Mouse (Mus musculus) intestine, embryonic 16.5 days (tissue): ENCODE data around the gene Pglyrp2. TPM values are rescaled to one million over a fixed set of nuclear protein-coding genes. Genes with fewer than 3 reads are reported as not detected.

Experiments
- ATAC-seq: fragments of 200-750 bp; cut with Nextera tagmentation; 2 replicates; pipeline ENCODE4 v1.8.0; 2017; ENCODE audit warnings: moderate TSS enrichment, moderate library complexity
- H3K27ac ChIP-seq: fragments of 300-500 bp; sonication (generic); 2 replicates; pipeline ENCODE4 v1.5.1; 2014; ENCODE audit warnings: mild to moderate bottlenecking, low read length
- H3K27me3 ChIP-seq: fragments of 300-500 bp; sonication (generic); replicated peaks from 2 replicates; pipeline ENCODE4 v1.6.1; 2014; ENCODE audit warnings: low read length, control low read depth, mixed read lengths; ENCODE audit not compliant: control insufficient read depth, insufficient read depth
- H3K36me3 ChIP-seq: fragments of 300-500 bp; sonication (generic); 2 replicates; pipeline ENCODE4 v1.6.1; 2014; ENCODE audit warnings: low read length, control low read depth; ENCODE audit not compliant: control insufficient read depth, insufficient read depth
- H3K4me1 ChIP-seq: fragments of 300-500 bp; sonication (generic); 2 replicates; pipeline ENCODE4 v1.6.1; 2014; ENCODE audit warnings: low read length, control low read depth, mixed read lengths; ENCODE audit not compliant: control insufficient read depth, insufficient read depth
- H3K4me2 ChIP-seq: fragments of 300-500 bp; sonication (generic); 2 replicates; pipeline ENCODE4 v1.6.1; 2014; ENCODE audit warnings: low read depth, low read length, control low read depth
- H3K4me3 ChIP-seq: fragments of 300-500 bp; sonication (generic); 2 replicates; pipeline ENCODE4 v1.5.1; 2014; ENCODE audit warnings: mild to moderate bottlenecking, low read length
- H3K9ac ChIP-seq: fragments of 300-500 bp; sonication (generic); 2 replicates; pipeline ENCODE4 v1.6.1; 2014; ENCODE audit warnings: low read depth, low read length
- H3K9me3 ChIP-seq: fragments of 300-500 bp; sonication (generic); 2 replicates; pipeline ENCODE4 v1.6.1; 2016; ENCODE audit warnings: low read length, control low read depth; ENCODE audit not compliant: control insufficient read depth
- WGBS: fragments of 180-500 bp; shearing (Covaris S2); extraction: QIAGEN DNeasy Blood & Tissue Kit; methylation state at CpG from one replicate; pipeline ENCODE4 v1.1.7; 2014; 5-methylcytosine and 5-hydroxymethylcytosine counted together
- polyA plus RNA-seq: library from polyadenylated mRNA; unstranded; fragments of >200 nt; fragmentation: Nextera tagmentation; extraction: Ambion mirVana; gene quantifications from 2 replicates; pipeline ENCODE4 v1.2.1, GENCODE M21; 2015

The Pglyrp2 gene
- polyA plus RNA-seq, 1 experiment from 2014 or later = 0.79 TPM

DNA sequence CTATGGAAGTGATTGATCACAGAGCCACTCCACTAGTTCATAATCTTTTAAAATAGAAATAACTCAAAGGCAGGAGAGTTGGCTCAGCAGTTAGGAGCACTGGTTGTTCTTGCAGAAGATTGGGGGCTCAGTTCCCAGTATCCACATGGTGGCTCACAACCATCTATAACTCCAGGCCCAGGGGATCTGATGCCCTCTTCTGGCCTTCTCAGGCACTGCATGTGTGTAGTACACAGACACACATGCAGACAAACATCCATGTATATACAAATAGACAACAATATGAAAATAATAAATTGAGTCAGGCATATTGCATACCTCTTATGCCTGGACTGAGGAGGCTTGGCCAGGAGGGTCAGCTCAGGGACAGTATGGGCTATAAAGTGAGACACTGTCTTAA is 23.2 kb upstream of the Pglyrp2 start:
- Histone ChIP-seq H3K4me2 (no peak overlapping the region), H3K4me1 (no peaks in the 10 kb centered on the region), H3K27ac (no peak overlapping the region), H3K9me3 (0 out of 2 replicates have a peak, but pooled peaks cover 3% of the 10 kb centered on the region), H3K27me3 (peaks cover 3% of the 10 kb centered on the region; the same call in 1 of the 2 replicates), H3K9ac (no peak overlapping the region), H3K4me3 (no peak overlapping the region), H3K36me3 (no peaks in the 10 kb centered on the region)
- no peak for ATAC-seq

DNA sequence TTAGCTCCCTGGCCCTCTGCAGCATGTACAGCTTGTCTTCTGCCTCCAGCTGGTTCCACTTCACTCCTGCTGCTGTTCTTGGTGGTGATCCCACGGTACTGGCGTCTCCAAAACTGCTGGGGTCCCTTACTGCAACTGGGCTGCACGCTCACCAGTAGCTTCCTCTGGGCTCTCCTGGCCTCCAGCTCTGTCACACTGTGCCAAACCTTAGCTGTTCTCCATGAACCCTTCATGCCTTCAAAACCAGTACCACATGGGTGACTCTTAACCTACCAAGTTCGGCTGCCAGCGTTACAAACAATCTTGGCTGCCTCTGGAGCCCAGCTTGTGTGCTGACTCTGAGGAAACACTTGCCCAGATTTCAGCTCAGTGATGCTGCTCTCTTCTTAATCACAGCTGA is 21.0 kb upstream of the Pglyrp2 start:
- Histone ChIP-seq H3K4me3 (no peak overlapping the region), H3K4me1 (no peaks in the 10 kb centered on the region), H3K9ac (no peak overlapping the region), H3K9me3 (0 out of 2 replicates have a peak, but pooled peaks cover 3% of the 10 kb centered on the region), H3K27ac (no peak overlapping the region), H3K27me3 (no peaks in the 10 kb centered on the region; the same call in 1 of the 2 replicates), H3K4me2 (no peak overlapping the region), H3K36me3 (no peaks in the 10 kb centered on the region)
- WGBS = 69% methylated on average over 5 of the region's 5 CpGs
- ATAC-seq = no peak

DNA sequence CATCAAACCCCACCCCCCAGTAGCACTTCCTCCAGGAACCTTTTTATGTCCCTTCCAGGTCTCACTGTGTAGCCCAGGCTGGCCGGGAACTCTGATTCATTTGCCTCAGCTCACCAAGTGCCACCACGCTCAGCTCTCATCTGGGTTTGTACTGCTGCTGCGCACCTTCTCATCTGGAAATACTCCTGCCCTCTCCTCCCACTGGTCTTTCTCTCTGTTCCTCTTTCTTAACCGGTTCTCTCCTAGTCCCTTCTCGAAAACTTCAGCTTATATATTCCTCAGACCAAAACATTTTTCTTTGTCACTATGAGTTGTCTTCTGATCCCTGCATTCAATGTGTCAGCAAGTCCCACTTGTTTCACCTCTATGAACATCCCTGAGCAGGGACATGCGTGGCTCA is 19.3 kb upstream of the Pglyrp2 start:
- Histone ChIP-seq H3K4me1 (no peaks in the 10 kb centered on the region), H3K36me3 (no peaks in the 10 kb centered on the region), H3K27ac (no peak overlapping the region), H3K9me3 (no peaks in the 10 kb centered on the region), H3K4me3 (no peak overlapping the region), H3K27me3 (no peaks in the 10 kb centered on the region; the same call in 1 of the 2 replicates), H3K4me2 (no peak overlapping the region), H3K9ac (no peak overlapping the region)
- no peak for ATAC-seq
- 79% methylated on average over 6 of the region's 6 CpGs for WGBS

DNA sequence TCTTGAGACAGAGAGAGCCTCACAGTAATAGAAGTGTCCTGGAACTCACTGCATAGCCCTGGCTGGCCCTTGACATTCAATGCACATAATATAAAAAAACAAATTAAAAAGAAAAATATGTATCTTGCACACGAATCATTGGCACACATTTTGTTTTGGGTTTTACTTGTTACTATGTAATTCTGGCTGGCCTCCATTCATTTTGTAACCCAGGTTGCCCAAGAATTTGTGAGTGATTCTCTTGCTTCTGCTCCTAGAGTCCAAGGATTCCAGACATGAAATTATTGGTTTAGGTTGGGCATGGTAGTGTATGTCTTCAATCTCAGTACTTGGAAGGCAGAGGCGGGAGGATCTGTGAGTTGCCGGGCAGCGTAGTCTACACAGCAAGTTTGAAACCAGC is 13.1 kb upstream of the Pglyrp2 start:
- no peaks in the 10 kb centered on the region for H3K36me3 ChIP-seq
- H3K4me3 ChIP-seq = no peak overlapping the region
- ATAC-seq = no peak
- H3K9me3 ChIP-seq = no peaks in the 10 kb centered on the region
- WGBS = 92% methylated on average over 4 of the region's 4 CpGs
- H3K27ac ChIP-seq = no peak overlapping the region
- H3K27me3 ChIP-seq = no peaks in the 10 kb centered on the region; the same call in 1 of the 2 replicates
- no peak overlapping the region for H3K4me2 ChIP-seq
- H3K4me1 ChIP-seq = no peaks in the 10 kb centered on the region
- no peak overlapping the region for H3K9ac ChIP-seq

DNA sequence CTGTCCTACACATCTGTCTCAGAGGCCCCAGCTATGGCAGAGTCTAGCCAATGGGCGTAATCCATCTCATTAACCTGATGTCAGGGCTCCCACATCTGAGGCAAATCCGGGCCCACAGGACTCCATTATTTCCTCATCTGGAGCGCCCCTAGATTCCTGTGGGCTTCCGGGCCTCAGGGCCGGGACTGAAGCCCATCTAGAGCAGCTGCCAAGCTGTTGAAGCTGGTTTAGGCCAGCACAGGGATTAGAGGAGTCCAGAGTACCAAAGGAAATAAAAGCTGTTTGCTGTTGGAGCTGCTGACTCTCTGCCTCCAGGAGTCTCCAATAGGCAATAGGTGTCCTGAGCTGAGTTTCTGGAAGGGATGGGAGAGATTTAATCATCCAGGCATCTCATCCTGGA is 11.2 kb upstream of the Pglyrp2 start:
- no peaks in the 10 kb centered on the region for H3K36me3 ChIP-seq
- H3K4me2 ChIP-seq = no peak overlapping the region
- H3K27ac ChIP-seq = no peak overlapping the region
- H3K9me3 ChIP-seq = no peaks in the 10 kb centered on the region
- ATAC-seq = no peak
- H3K4me1 ChIP-seq = no peaks in the 10 kb centered on the region
- H3K27me3 ChIP-seq = no peaks in the 10 kb centered on the region
- no peak overlapping the region for H3K4me3 ChIP-seq
- H3K9ac ChIP-seq = no peak overlapping the region
- WGBS = 66% methylated on average over 5 of the region's 5 CpGs

DNA sequence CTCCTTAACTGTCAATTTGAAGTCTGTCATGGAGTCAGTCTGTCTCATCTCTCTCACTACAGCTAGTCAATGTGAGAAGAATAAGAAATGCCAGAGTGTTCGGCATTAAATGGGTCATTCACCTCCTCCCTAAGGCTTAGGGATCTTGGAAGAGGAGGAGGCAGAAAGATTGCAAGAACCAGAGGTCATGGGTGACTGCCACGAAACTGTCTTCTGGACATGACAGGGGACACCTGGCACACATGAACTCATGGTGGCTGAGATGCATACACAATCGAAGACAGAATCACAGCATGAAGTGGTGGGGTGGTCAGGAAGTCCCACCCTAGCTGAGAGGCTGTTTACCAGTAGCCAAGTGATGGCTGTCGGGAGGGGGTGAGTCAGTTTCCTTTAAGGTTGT is 10.4 kb upstream of the Pglyrp2 start:
- 48% methylated on average over 4 of the region's 4 CpGs for WGBS
- H3K4me2 ChIP-seq = no peak overlapping the region

DNA sequence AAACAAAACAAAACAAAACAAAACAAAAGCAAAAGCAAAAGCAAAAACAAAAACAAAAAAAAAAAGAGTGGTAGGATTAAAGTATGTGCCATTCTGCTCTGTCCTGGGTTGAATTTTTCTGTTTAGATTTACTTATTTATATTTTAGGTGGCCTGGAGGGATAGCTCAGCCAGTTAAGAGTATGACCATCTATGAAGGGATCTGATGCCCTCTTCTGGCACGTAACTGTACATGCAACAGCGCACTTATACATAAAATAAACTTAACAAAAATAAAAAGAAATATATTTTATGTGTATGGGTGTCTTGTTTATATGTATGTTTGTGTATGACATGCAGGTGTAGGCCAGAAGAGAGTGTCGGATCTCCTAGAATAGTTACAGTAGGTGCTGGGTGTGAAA is 8.0 kb upstream of the Pglyrp2 start:
- H3K4me3 ChIP-seq = no peak overlapping the region
- H3K9ac ChIP-seq = no peak overlapping the region
- no peak overlapping the region for H3K4me2 ChIP-seq
- 53% methylated on average over 3 of the region's 3 CpGs for WGBS
- no peak overlapping the region for H3K27ac ChIP-seq
- ATAC-seq = no peak
- no peaks in the 10 kb centered on the region for H3K36me3 ChIP-seq
- H3K9me3 ChIP-seq = no peaks in the 10 kb centered on the region
- no peaks in the 10 kb centered on the region for H3K27me3 ChIP-seq
- no peaks in the 10 kb centered on the region for H3K4me1 ChIP-seq

More for the DNA sequence above, 10.4 kb upstream of the Pglyrp2 start:
- Histone ChIP-seq H3K9ac (no peak overlapping the region), H3K27me3 (no peaks in the 10 kb centered on the region), H3K4me3 (no peak overlapping the region), H3K9me3 (no peaks in the 10 kb centered on the region), H3K4me1 (no peaks in the 10 kb centered on the region), H3K36me3 (no peaks in the 10 kb centered on the region), H3K27ac (no peak overlapping the region)
- ATAC-seq = no peak

DNA sequence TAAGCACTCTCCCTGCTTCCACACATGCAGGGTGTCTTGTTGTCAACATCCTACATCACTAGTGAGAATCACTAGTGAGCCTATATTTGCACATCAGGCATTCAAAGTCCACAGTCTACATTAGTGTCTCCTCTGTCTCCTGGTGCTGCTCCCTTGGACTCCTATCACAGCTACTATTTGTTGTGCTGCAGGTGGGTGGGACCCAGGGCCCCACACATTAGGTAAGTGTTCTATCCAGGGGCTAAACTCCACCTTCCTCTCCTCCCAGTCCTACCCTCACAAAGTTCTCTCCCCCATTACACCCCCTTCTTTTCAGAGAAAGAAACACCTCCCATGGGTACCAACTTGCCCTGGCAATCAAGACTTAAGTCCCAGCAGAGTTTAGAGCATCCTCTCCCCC is 2.6 kb upstream of the Pglyrp2 start:
- H3K4me2 ChIP-seq = no peak overlapping the region
- no peaks in the 10 kb centered on the region for H3K4me1 ChIP-seq
- H3K9me3 ChIP-seq = no peaks in the 10 kb centered on the region
- H3K4me3 ChIP-seq = no peak overlapping the region
- no peak for ATAC-seq
- H3K36me3 ChIP-seq = no peaks in the 10 kb centered on the region
- no peak overlapping the region for H3K27ac ChIP-seq
- no peaks in the 10 kb centered on the region for H3K27me3 ChIP-seq
- H3K9ac ChIP-seq = no peak overlapping the region

DNA sequence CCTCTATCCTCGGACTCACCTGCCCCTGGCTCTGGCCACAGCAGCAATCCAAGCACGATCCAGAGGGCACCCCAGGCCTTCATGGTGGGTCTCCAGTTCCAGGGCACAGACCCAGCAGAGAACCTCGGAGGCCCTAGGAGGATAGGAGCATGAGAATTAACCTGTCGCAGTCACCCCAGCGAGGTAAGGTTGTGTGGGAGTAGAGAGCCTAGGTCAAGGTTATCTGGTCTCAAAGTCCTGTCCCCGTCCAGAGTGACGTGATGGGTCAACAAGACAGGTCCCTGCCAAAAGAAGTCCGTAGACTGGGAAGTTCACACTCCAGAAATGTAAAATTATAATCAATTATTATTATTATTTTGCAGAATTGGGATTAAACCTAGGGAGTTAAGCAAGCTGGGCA is 3.2 kb downstream of the Pglyrp2 start:
- Histone ChIP-seq H3K9ac (no peak overlapping the region), H3K27me3 (peaks cover 5% of the 10 kb centered on the region), H3K4me1 (no peaks in the 10 kb centered on the region), H3K36me3 (no peaks in the 10 kb centered on the region), H3K4me3 (no peak overlapping the region), H3K4me2 (no peak overlapping the region), H3K9me3 (no peaks in the 10 kb centered on the region), H3K27ac (no peak overlapping the region)
- WGBS = 87% methylated on average over 8 of the region's 8 CpGs
- no peak for ATAC-seq

DNA sequence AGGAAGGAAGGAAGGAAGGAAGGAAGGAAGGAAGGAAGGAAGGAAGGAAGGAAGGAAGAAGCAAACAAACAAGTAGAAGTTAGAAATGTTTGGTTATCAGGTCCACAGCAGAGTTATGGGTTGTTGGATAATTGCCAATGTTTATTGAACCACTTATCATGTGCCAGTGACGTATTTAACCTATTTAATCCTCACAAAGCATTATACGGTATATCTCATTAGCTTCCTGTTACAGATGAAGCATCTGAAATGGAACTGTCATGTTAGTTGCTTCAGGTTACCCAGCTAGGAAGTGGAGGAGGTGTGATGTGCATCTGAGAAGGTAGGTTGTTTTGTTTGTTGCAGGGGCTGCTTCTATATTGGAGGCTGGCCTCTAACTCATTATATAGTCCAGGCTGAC is 4.0 kb downstream of the Pglyrp2 start:
- Histone ChIP-seq H3K9me3 (no peaks in the 10 kb centered on the region), H3K4me2 (no peak overlapping the region), H3K9ac (no peak overlapping the region), H3K4me3 (no peak overlapping the region), H3K36me3 (no peaks in the 10 kb centered on the region), H3K27ac (no peak overlapping the region), H3K27me3 (peaks cover 13% of the 10 kb centered on the region), H3K4me1 (no peaks in the 10 kb centered on the region)
- no peak for ATAC-seq
- WGBS = 47% methylated on average over 2 of the region's 2 CpGs
